Mouse (Mus musculus): ENCODE measurements around the gene Cdc34.

Cdc34 gene

DNA sequence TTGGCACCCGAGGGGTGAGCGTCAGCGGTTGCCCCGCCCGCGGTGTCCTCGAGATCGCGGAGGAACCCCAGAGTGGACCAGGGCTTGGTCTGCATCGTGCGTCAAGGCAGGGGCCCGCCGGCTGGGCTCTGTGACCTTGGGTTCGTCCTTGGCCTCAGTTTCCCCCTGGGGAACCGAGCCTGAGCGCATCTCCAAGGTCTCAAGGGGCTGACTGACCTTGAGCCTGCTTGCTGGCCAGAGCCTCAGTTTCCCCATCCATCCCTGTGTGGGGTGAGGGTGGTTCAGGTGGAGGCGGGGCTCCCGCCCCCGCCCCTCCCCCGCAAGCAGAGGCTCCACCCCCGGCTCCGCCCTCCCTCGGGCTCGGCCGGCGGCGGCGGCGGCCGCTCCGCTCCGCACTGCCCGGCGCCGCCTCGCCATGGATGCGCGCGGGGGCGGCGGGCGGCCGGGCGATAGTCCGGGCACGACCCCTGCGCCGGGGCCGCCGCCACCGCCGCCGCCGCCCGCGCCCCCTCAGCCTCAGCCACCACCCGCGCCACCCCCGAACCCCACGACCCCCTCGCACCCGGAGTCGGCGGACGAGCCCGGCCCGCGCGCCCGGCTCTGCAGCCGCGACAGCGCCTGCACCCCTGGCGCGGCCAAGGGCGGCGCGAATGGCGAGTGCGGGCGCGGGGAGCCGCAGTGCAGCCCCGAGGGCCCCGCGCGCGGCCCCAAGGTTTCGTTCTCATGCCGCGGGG is 34.4 kb downstream of the Cdc34 start, which contains the start of gene Hcn2:
Hcn2 (plus strand) TSS at position 381 of the 734 bp plus-strand sequence.
- DNase-seq (ENCODE audit: low spot score in 2 of 2) = no peak

DNA sequence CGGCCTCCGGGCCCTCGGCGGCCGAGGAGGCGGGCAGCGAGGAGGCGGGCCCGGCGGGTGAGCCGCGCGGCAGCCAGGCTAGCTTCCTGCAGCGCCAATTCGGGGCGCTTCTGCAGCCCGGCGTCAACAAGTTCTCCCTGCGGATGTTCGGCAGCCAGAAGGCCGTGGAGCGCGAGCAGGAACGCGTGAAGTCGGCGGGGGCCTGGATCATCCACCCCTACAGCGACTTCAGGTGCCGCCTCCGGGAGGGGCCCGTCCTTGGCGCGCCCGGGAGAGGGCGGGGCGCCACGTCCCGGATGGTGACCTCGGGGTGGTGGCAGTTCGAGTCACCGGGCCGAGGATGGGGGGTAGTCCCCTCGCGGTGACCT is 35.0 kb downstream of the Cdc34 start:
- no peak for DNase-seq (ENCODE audit: low spot score in 2 of 2)

DNA sequence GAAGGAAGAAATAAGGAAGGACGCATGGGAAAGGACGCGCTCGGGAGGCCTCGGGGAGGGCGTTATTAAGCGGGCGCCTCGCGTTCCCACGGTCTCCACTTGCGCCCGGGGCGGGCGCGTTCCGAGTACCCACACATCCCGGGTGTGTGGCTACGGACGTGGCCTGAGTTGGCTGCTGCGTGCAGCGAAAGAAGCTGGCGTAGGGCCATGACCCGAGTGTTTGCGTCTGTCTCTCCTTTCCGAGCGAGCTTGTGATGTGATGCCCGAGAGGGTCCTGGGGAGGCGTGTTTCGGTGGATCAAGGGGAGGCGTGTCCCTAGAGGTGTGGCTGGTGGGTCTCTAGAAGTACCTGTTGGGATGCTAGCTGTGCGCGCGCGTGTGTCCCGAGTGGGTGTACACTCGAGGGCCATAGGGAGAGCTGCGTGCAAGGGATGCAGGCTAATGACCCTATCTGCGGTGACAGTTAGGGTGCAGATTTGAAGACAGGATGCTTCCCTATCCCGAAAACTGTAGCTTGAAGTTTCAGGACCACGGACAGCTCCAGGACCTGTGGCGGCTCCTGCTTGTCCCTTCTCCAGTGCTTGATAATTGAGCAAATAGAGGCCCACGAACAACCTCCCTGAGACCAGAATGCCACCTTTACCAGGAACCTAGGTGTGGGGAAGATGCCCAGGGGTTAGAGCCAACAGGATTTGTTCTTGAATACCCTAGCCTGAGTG is 35.8 kb downstream of the Cdc34 start:
- no peak for DNase-seq (ENCODE audit: low spot score in 2 of 2)

DNA sequence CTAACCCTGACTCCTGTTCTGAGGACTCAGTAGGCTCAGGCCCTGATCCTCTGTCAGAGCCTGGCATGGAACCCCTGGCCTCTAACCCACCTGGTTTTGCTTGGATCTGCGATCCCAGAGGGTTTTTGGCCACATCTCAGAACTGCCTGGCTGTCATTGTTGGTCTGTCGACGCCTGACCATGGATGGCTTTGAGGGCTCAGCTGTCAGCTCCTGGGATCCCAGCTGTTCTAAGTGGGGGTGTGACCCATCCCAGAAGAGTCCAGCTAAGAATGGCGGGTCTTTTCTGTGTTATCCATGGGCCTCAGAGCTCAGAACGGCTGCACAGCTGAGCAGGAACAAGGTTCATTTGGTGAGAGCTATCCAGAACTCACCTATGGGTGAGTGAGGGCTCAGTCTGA is 39.1 kb downstream of the Cdc34 start:
- DNase-seq (ENCODE audit: low spot score in 2 of 2) = no peak

DNA sequence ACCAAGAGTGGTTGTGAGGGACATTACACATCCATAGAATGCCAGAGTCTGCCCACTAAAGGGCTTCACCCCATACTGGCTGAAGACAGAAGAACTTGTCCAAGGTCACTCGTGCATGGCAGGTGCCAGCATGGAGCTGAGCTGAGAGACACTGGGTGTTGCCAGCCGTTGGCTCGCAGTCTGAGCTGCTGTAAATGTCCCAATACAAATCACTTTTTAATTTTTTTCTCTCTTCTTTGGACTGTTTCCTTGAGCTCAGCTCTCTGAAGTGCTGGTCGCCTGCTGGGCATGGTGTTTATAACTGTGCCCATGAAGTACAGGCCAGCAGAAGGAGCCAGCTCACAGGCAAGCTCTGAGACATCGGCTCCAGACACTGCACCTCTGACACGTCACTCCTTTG is 41.1 kb downstream of the Cdc34 start:
- no peak for DNase-seq (ENCODE audit: low spot score in 2 of 2)

DNA sequence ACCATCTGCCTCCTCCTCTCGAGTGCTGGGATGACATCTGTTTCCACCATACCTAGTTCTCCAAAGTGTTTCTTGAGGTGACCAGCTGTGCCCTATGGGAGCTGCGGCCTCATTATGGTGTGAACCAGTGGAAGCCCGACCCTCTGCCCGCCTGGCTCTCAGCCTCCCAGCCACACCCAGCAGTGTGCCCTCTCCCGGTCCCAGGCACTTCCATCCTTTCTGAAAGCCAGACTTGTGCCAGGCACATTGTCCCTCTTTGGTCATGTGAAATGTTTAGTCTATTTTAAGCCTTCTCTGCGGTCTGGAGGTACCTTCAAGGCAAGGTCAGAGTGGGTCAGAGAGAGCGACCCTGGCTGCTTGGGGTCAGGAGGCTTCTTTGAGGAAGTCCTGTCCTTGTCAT is 41.7 kb downstream of the Cdc34 start:
- no peak for DNase-seq (ENCODE audit: low spot score in 2 of 2)

DNA sequence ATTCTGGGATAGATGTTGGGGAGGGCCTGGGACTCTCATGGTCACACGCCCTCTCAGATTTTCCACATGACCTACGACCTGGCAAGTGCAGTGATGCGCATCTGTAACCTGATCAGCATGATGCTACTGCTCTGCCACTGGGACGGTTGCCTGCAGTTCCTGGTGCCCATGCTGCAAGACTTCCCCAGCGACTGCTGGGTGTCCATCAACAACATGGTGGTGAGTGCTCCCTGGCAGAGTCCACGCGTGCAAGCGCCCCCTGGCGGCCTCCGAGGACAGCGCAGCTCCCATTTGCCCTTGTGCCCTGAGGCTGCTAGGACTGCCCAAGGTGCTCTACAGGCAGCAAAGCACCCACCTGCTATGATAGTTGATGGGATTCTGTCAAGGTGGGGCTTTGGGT is 44.1 kb downstream of the Cdc34 start:
- no peak for DNase-seq (ENCODE audit: low spot score in 2 of 2)

DNA sequence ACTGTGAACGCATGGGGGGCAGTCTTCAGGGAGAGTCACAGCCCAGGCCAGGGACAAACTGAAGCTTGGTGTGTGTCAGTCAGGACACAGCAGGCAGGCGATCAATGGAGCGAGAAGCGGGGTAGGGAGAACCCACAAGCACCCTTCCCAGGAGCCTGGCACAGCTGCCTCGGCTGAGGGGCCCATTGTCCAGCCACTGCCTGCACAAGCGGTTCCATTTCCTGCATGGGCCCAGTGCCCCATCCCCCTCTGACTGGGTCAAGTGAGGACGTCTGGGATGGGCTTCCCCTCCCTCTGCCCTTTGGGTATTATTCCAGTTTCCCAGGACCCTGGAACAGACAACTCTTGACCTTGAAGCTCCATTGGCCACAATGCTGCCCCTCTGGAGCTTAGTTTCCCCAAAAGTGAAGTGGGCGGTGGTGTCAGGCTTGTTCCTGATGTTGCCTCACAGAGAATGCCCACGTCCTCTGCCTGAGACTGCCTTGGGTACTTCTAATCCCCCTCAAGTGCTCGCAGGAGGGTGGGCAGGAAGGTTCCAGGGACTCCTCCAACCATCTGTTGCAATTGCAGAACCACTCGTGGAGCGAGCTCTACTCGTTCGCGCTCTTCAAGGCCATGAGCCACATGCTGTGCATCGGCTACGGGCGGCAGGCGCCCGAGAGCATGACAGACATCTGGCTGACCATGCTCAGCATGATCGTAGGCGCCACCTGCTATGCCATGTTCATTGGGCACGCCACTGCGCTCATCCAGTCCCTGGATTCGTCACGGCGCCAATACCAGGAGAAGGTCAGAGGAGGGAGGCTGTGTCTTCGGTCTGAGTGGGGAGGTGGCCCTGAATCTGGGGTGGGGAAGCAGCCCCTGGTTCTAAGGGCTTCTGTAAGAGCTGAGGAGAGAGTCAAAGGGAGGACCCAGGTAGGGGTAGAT is 46.6 kb downstream of the Cdc34 start:
- DNase-seq (ENCODE audit: low spot score in 2 of 2) = peak in 1 of 2 experiments; percentile 65

DNA sequence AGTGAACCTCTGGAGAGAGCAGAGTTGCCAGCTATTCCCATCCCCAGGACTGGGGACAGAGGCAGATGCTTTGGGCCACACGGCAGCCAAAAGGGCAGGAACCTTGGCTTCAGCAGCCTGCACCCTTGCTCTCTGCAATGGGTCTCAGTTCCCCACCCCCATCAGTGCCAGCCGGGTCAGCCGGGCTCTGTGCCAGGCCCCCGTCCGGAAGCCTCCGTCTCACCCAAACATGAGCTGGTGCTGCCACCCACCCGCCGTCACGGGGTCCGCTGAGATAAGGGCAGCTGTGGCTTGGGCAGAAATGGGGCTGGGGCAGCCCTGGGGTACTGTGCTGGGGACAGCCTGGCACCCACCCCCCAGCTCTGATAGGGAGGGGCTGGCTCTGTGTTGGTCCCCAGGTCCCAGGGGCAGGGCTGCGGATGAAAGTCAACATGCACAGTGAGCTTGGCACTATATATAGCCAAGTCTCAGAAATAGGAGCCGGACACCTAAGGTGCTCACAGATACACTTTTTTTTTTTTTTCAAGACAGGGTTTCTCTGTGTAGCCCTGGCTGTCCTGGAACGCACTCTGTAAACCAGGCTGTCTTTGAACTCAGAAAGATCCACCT is 47.5 kb downstream of the Cdc34 start:
- peak; percentile 63 to 70 for DNase-seq (ENCODE audit: low spot score in 2 of 2)

DNA sequence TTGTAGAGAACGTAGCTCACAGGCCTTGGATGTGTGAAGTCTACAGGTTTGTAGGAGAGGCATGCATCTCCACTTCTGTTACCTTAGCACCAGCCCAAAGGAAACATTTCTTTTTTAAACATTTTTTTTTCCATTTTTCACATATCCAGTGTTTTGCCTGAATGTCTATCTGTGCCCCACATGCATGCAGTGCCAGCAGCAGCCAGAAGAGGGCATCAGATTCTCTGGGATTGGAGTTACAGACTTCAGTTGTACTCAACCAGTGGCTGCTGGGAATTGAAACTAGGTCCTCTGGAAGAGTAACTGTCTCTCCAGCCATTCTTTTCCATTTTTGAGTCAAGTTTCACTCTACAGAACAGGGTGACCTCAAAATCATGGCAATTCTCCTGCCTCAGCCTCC is 50.5 kb downstream of the Cdc34 start:
- DNase-seq (ENCODE audit: low spot score in 2 of 2) = no peak

DNA sequence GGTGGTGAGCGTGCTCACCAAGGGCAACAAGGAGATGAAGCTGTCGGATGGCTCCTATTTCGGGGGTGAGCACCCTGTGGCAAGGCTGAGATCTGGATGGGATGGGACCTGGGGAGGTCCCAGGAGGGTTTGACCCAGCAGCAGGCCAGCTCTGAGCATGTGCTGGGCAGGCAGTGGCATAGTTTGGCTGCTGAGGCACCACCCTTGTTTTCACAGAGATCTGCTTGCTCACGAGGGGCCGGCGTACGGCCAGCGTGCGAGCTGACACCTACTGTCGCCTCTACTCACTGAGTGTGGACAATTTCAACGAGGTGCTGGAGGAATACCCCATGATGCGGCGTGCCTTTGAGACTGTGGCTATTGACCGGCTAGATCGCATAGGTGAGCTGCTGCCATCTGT is 51.9 kb downstream of the Cdc34 start:
- DNase-seq (ENCODE audit: low spot score in 2 of 2) = no peak

DNA sequence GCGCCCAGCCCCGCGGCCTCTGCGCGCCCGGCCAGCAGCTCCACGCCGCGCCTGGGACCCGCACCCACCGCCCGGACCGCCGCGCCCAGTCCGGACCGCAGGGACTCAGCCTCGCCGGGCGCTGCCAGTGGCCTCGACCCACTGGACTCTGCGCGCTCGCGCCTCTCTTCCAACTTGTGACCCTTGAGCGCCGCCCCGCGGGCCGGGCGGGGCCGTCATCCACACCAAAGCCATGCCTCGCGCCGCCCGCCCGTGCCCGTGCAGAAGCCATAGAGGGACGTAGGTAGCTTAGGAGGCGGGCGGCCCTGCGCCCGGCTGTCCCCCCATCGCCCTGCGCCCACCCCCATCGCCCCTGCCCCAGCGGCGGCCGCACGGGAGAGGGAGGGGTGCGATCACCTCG is 53.4 kb downstream of the Cdc34 start:
- DNase-seq (ENCODE audit: low spot score in 2 of 2) = no peak

DNA sequence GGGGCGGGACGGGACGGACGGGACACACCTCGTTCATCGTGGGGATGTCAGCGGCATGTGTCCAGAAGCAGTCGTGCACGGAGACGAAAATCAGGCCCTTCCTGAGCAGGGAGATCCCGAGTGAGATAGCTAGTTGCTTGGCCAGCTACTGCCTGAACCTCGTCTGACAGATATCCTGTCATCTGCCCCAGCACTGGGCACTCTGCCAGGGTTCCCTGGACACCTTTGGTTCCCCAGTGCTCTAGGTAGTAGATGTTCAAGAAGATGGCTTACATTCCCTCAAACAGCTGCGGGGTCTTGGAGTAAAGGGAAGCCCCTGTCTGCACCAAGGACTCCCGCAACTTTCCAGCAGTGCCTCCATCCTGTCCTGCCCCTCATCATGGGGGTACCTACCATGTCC is 54.7 kb downstream of the Cdc34 start:
- DNase-seq (ENCODE audit: low spot score in 2 of 2) = no peak
